Mouse (Mus musculus) thymus, adult 2 months (tissue): ENCODE results near the gene Ikzf3.

Experiments used
- CTCF ChIP-seq: fragments of 200-500 bp; IDR thresholded peaks from 2 replicates; pipeline ENCODE4 v1.5.1; 2012; ENCODE audit warnings: mild to moderate bottlenecking, control low read depth, low read length, moderate library complexity, borderline replicate concordance; ENCODE audit not compliant: control insufficient read depth, poor library complexity, insufficient read depth; ENCODE audit errors: extremely low read depth
- POLR2A ChIP-seq: fragments of 200-500 bp; IDR thresholded peaks from 2 replicates; pipeline ENCODE4 v1.6.1; 2012; ENCODE audit warnings: mild to moderate bottlenecking, low read length, control low read depth, moderate library complexity; ENCODE audit not compliant: control insufficient read depth, poor library complexity, insufficient read depth; ENCODE audit errors: extremely low read depth

DNA sequence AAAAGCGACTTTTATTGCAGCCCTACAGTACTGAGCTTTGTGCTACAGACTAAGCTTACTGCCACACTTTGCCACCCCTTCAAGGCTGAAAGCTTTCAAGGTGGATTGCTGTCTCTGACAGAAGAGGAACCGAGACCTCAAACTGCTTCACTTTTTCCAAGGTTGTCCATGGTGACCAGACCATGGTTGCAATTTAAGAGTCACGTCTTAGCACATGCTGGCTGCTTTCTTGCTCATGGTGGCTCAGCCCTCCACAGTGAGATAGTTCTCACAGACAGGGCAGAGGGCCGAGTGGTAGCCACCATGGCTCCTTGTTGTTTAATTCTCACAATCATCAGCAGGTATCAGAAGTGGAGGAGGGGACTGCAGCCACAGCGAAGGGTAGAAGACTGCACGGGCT is 75.0 kb downstream of the Ikzf3 start:
- TF ChIP-seq CTCF (no peak), POLR2A (no peak)
